Mouse (Mus musculus): ENCODE measurements around the gene Lpgat1. TPM values are rescaled to one million over a fixed set of nuclear protein-coding genes. Genes with fewer than 3 reads are reported as not detected.

Gene Lpgat1
- polyA plus RNA-seq, 1 experiment, result 9.2 TPM

GRCm38 (mm10) chr1:191786255-191786654, 68.6 kb downstream of the Lpgat1 start:
- no peak overlapping the region for H3K27ac ChIP-seq (ENCODE audit: insufficient read depth, low read length)
- H3K36me3 ChIP-seq (ENCODE audit: control insufficient read depth, insufficient read depth, low read length), result peaks cover 3% of the 10 kb centered on the region; the same call in 1 of the 2 replicates
- no peaks in the 10 kb centered on the region for H3K27me3 ChIP-seq (ENCODE audit: control insufficient read depth, insufficient read depth, low read length)
- no peak overlapping the region for H3K4me3 ChIP-seq (ENCODE audit: extremely low read depth, insufficient read depth, insufficient read length)
- WGBS, result 73% methylated on average over 6 of the region's 6 CpGs
- no peaks in the 10 kb centered on the region for H3K4me1 ChIP-seq (ENCODE audit: control insufficient read depth, insufficient read depth, insufficient read length)
- DNase-seq (ENCODE audit: low read depth in 1 of 2, low spot score in 2 of 2), result no peak
- no peak for TF ChIP-seq CTCF (IDR thresholded peaks at IDR 0.05; ENCODE audit: extremely low read depth, insufficient read depth, insufficient read length, insufficient replicate concordance)
- TF ChIP-seq POLR2A (IDR thresholded peaks at IDR 0.05; ENCODE audit: low read depth, low read length), result no peak

DNA sequence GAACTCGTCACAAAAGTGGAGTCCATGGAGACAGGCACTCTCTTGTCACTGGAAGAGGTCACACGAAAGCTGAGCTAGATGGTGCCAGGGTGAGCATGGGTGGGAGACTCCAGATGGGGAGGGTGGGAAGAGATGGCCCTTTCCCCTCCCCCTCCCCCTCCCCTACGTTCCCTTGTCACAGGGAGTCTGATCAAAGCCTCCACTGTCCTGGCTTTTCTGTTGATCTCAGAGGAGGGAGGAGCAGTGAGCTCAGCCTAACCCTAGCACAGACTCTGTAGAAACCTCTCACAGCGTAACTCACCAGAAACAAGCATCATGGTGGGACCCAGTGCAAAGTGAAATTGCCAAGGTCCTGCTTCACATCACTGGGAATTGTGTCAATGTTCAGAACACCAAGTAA, 69.7 kb downstream of the Lpgat1 start:
- no peak overlapping the region for H3K27ac ChIP-seq (ENCODE audit: insufficient read depth, low read length)
- TF ChIP-seq POLR2A (IDR thresholded peaks at IDR 0.05; ENCODE audit: low read depth, low read length) (no peak), CTCF (IDR thresholded peaks at IDR 0.05; ENCODE audit: extremely low read depth, insufficient read depth, insufficient read length, insufficient replicate concordance) (no peak)
- H3K36me3 ChIP-seq (ENCODE audit: control insufficient read depth, insufficient read depth, low read length), result peaks cover 1% of the 10 kb centered on the region; the same call in 1 of the 2 replicates
- 82% methylated on average over 4 of the region's 4 CpGs for WGBS
- H3K4me1 ChIP-seq (ENCODE audit: control insufficient read depth, insufficient read depth, insufficient read length), result no peaks in the 10 kb centered on the region
- H3K27me3 ChIP-seq (ENCODE audit: control insufficient read depth, insufficient read depth, low read length), result no peaks in the 10 kb centered on the region
- DNase-seq (ENCODE audit: low read depth in 1 of 2, low spot score in 2 of 2), result no peak
- no peak overlapping the region for H3K4me3 ChIP-seq (ENCODE audit: extremely low read depth, insufficient read depth, insufficient read length)

GRCm38 (mm10) chr1:191792991-191793390, 75.4 kb downstream of the Lpgat1 start:
- WGBS, result 83% methylated on average over 8 of the region's 8 CpGs
- no peak for TF ChIP-seq POLR2A (IDR thresholded peaks at IDR 0.05; ENCODE audit: low read depth, low read length)
- Histone ChIP-seq H3K36me3 (ENCODE audit: control insufficient read depth, insufficient read depth, low read length) (no peaks in the 10 kb centered on the region), H3K4me3 (ENCODE audit: extremely low read depth, insufficient read depth, insufficient read length) (no peak overlapping the region), H3K4me1 (ENCODE audit: control insufficient read depth, insufficient read depth, insufficient read length) (no peaks in the 10 kb centered on the region), H3K27ac (ENCODE audit: insufficient read depth, low read length) (no peak overlapping the region), H3K27me3 (ENCODE audit: control insufficient read depth, insufficient read depth, low read length) (no peaks in the 10 kb centered on the region)
- no peak for DNase-seq (ENCODE audit: low read depth in 1 of 2, low spot score in 2 of 2)

GRCm38 (mm10) chr1:191793888-191794532, 76.4 kb downstream of the Lpgat1 start:
- no peak for TF ChIP-seq POLR2A (IDR thresholded peaks at IDR 0.05; ENCODE audit: low read depth, low read length)
- no peak for TF ChIP-seq CTCF (IDR thresholded peaks at IDR 0.05; ENCODE audit: extremely low read depth, insufficient read depth, insufficient read length, insufficient replicate concordance)
- WGBS, result 70% methylated on average over 7 of the region's 7 CpGs
- H3K27ac ChIP-seq (ENCODE audit: insufficient read depth, low read length), result no peak overlapping the region
- H3K4me3 ChIP-seq (ENCODE audit: extremely low read depth, insufficient read depth, insufficient read length), result no peak overlapping the region
- no peaks in the 10 kb centered on the region for H3K36me3 ChIP-seq (ENCODE audit: control insufficient read depth, insufficient read depth, low read length)
- no peaks in the 10 kb centered on the region for H3K4me1 ChIP-seq (ENCODE audit: control insufficient read depth, insufficient read depth, insufficient read length)
- H3K27me3 ChIP-seq (ENCODE audit: control insufficient read depth, insufficient read depth, low read length), result no peaks in the 10 kb centered on the region
- no peak for DNase-seq (ENCODE audit: low read depth in 1 of 2, low spot score in 2 of 2)

DNA sequence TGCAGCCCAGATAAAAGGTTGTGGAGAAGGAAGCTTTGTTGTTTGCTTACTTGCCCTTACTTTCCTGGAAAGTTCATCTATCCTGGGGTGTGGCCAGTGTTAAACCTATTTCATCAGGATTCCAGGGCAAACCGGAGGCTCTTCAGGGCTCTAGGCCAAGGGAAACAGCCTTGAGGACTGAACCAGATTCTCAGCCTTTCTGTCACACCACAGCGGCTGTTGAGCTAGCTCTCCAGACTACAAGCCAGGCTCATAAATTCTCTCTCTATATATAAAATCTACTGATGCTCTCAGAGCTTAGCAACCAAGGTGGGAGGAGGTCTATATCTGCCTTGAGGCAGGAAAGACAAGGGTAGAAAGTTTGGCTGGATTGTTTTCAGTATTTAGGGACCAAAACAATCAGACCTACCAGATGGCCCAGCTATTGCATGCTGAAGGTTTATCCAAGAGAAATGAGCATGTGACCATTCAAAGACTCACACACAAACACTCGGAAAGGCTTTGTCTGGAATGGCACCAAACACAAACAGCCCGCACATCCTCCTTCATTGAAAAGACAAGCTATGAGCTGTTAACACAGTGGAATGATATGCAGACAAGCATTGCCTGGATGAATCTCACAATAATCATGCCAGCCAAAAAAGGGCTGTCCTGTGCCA, 78.7 kb downstream of the Lpgat1 start:
- H3K4me1 ChIP-seq (ENCODE audit: control insufficient read depth, insufficient read depth, insufficient read length), result no peaks in the 10 kb centered on the region
- no peak overlapping the region for H3K4me3 ChIP-seq (ENCODE audit: extremely low read depth, insufficient read depth, insufficient read length)
- WGBS, result 90% methylated on average over 4 of the region's 4 CpGs
- no peak for TF ChIP-seq CTCF (IDR thresholded peaks at IDR 0.05; ENCODE audit: extremely low read depth, insufficient read depth, insufficient read length, insufficient replicate concordance)
- TF ChIP-seq POLR2A (IDR thresholded peaks at IDR 0.05; ENCODE audit: low read depth, low read length), result no peak
- no peak for DNase-seq (ENCODE audit: low read depth in 1 of 2, low spot score in 2 of 2)
- H3K27me3 ChIP-seq (ENCODE audit: control insufficient read depth, insufficient read depth, low read length), result no peaks in the 10 kb centered on the region
- H3K27ac ChIP-seq (ENCODE audit: insufficient read depth, low read length), result no peak overlapping the region
- H3K36me3 ChIP-seq (ENCODE audit: control insufficient read depth, insufficient read depth, low read length), result no peaks in the 10 kb centered on the region

- WGBS, result 70% methylated on average over 9 of the region's 9 CpGs
- no peaks in the 10 kb centered on the region for H3K4me1 ChIP-seq (ENCODE audit: control insufficient read depth, insufficient read depth, insufficient read length)
- TF ChIP-seq CTCF (IDR thresholded peaks at IDR 0.05; ENCODE audit: extremely low read depth, insufficient read depth, insufficient read length, insufficient replicate concordance) (no peak), POLR2A (IDR thresholded peaks at IDR 0.05; ENCODE audit: low read depth, low read length) (no peak)
- H3K27me3 ChIP-seq (ENCODE audit: control insufficient read depth, insufficient read depth, low read length), result no peaks in the 10 kb centered on the region
- H3K27ac ChIP-seq (ENCODE audit: insufficient read depth, low read length), result no peak overlapping the region
- H3K4me3 ChIP-seq (ENCODE audit: extremely low read depth, insufficient read depth, insufficient read length), result no peak overlapping the region
- no peak for DNase-seq (ENCODE audit: low read depth in 1 of 2, low spot score in 2 of 2)
- H3K36me3 ChIP-seq (ENCODE audit: control insufficient read depth, insufficient read depth, low read length), result no peaks in the 10 kb centered on the region
Measured at GRCm38 (mm10) chr1:191802093-191802819, 84.6 kb downstream of the Lpgat1 start.

Data from spleen, adult 2 months (tissue).